Mouse (Mus musculus) small intestine, adult 2 months (tissue): Measurements from ENCODE around the gene Ccdc121.
"Not testable (repeated sequence)": the region's sequence is repeated elsewhere in the genome, so short reads cannot be mapped to it uniquely, and the experiment has no call there.

Experiments
- CTCF ChIP-seq: fragments of 200-500 bp; IDR thresholded peaks from 2 replicates; pipeline ENCODE4 v1.5.1; 2012; ENCODE audit warnings: low read depth, mild to moderate bottlenecking, control low read depth, inconsistent platforms, low read length, moderate library complexity, mixed read lengths; ENCODE audit not compliant: insufficient replicate concordance, insufficient read length; ENCODE audit errors: extremely low read depth
- POLR2A ChIP-seq: fragments of 200-500 bp; IDR thresholded peaks from 2 replicates; pipeline ENCODE4 v1.6.1; 2012; ENCODE audit warnings: low read depth, mild to moderate bottlenecking, control low read depth, inconsistent platforms, low read length, moderate library complexity

DNA sequence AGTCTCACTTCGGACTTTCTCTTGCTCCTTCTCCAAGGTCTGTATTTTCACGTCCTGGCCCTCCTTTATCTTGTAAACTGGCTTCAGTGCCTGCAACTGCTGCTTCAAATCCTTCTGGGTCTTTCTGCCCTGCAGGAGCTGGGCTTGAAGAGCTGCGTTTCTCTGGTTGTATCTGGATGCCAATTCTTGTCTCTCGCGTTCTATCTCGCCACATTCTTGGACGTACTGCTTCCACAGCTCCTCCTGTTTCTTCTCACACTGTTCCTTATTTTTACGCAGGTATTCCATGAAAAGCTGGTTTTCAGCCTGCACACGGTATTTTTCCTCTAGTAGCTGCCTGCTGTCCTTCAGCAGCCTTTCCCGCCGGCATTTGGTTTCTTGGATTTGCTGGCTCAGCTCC, 396 bp downstream of the Ccdc121 start:
- not testable (repeated sequence) for TF ChIP-seq CTCF, POLR2A
